Mouse (Mus musculus): ENCODE measurements around the gene Foxb1. TPM values are rescaled to one million over a fixed set of nuclear protein-coding genes. Genes with fewer than 3 reads are reported as not detected.

The Foxb1 gene
- polyA plus RNA-seq, 1 experiment from 2014 or later, result not detected

- no peak overlapping the region for H3K4me3 ChIP-seq
- H3K9ac ChIP-seq, result no peak overlapping the region
- peaks cover 26% of the 10 kb centered on the region for H3K4me1 ChIP-seq (replicated peaks)
- H3K4me2 ChIP-seq, result no peak overlapping the region
- ATAC-seq (ENCODE audit: insufficient number of reproducible peaks, low FRiP score), result no peak
- H3K9me3 ChIP-seq (replicated peaks), result 0 out of 2 replicates have a peak, but pooled peaks cover 4% of the 10 kb centered on the region
- no peaks in the 10 kb centered on the region for H3K36me3 ChIP-seq
- 36% methylated on average over 12 of the region's 12 CpGs for WGBS
- no peaks in the 10 kb centered on the region for H3K27me3 ChIP-seq (replicated peaks)
- no peak overlapping the region for H3K27ac ChIP-seq (ENCODE audit: poor library complexity, severe bottlenecking)
Observed at GRCm38 (mm10) chr9:69712714-69713525, 47.8 kb downstream of the Foxb1 start.

Other genes starting within 250 kb of the Foxb1 start
- gene Bnip2, start 228.5 kb upstream of the Foxb1 start, polyA plus RNA-seq (2016; fragmentation: Nextera tagmentation; extraction: Ambion mirVana), result 119 and 127 TPM in 2 replicates